Mouse (Mus musculus) megakaryocyte, embryonic 14.5 days (primary cell): ENCODE data around the gene Ccdc174. TPM values are rescaled to one million over a fixed set of nuclear protein-coding genes. Genes with fewer than 3 reads are reported as not detected.
"Not testable (repeated sequence)": the region's sequence is repeated elsewhere in the genome, so short reads cannot be mapped to it uniquely, and the experiment has no call there.

Source experiments
- H3K27me3 ChIP-seq: replicated peaks from 2 replicates; pipeline ENCODE3; 2012; ENCODE audit warnings: inconsistent platforms
- H3K36me3 ChIP-seq: replicated peaks from 2 replicates; pipeline ENCODE3; 2012; ENCODE audit warnings: low read length, inconsistent platforms, mixed read lengths
- H3K4me1 ChIP-seq: 2 replicates; pipeline ENCODE4 v1.6.1; 2012; ENCODE audit warnings: inconsistent platforms
- H3K4me3 ChIP-seq: replicated peaks from 2 replicates; pipeline ENCODE3; 2012; ENCODE audit warnings: moderate library complexity, mild to moderate bottlenecking, inconsistent platforms
- H3K9me3 ChIP-seq: 2 replicates; pipeline ENCODE4 v1.6.1; 2012; ENCODE audit warnings: inconsistent platforms
- FLI1 ChIP-seq: IDR thresholded peaks from 2 replicates; pipeline ENCODE4 v1.6.1; 2012; ENCODE audit warnings: low read length, inconsistent platforms, mixed read lengths
- GATA1 ChIP-seq: IDR thresholded peaks from 3 replicates; pipeline ENCODE4 v1.6.1; 2012; ENCODE audit warnings: mixed read lengths, low read length, inconsistent platforms, borderline replicate concordance
- polyA plus RNA-seq: library from polyadenylated mRNA; stranded (reverse); fragments of >175 nt; gene quantifications from 2 replicates; pipeline ENCODE4 v1.2.3, GENCODE M21; 2012; ENCODE audit warnings: low replicate concordance; ENCODE audit not compliant: insufficient read depth

Ccdc174 gene
- polyA plus RNA-seq, 1 experiment = 6.0 TPM

DNA sequence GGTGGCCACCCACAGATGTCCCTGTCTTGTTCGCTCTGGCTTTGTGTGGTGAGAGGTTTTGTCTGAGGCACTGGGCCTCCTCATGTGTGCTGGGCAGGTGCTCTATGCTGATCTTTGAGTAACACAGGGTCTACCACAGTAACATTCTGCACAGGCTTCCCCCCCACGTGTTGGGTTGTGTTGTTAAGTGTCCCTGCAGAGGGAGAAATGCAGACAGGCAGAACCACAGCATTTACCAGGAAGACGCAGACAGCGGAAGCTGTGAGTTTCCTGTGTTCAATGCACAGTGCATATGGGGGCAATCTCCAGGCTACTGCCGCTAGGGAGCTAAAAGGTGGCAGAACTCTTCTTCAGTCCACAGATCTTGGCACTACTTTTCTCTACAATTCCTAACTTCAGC, 13.3 kb upstream of the Ccdc174 start:
- peaks cover 51% of the 10 kb centered on the region for H3K27me3 ChIP-seq
- peaks cover 25% of the 10 kb centered on the region for H3K4me1 ChIP-seq
- TF ChIP-seq GATA1 (no peak), FLI1 (no peak)
- H3K4me3 ChIP-seq = no peak overlapping the region
- H3K36me3 ChIP-seq = no peaks in the 10 kb centered on the region
- H3K9me3 ChIP-seq = peaks cover 5% of the 10 kb centered on the region

DNA sequence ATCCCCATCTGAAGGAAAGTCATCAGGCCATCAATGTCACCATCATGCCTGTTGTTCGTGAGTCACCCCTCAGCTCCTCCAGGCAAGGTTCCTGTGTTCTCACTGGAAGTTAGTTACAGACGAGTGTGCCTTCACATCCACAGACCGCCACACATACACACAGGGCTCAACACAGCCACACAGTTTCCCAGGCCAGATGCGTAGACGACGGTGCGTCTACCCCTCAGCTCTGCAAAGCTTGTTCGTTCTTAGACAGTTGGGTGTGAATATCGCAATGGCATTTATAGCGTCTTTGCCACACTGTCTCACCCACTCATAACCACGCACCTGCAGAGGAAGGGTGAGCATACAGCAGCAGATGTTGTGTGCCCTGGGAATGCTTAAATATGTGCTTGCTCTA, 12.3 kb upstream of the Ccdc174 start:
- peaks cover 27% of the 10 kb centered on the region for H3K4me1 ChIP-seq
- H3K4me3 ChIP-seq = peak overlapping the region; percentile 6
- TF ChIP-seq FLI1 (no peak), GATA1 (no peak)
- H3K9me3 ChIP-seq = peaks cover 1% of the 10 kb centered on the region
- H3K27me3 ChIP-seq = peaks cover 55% of the 10 kb centered on the region
- H3K36me3 ChIP-seq = no peaks in the 10 kb centered on the region

DNA sequence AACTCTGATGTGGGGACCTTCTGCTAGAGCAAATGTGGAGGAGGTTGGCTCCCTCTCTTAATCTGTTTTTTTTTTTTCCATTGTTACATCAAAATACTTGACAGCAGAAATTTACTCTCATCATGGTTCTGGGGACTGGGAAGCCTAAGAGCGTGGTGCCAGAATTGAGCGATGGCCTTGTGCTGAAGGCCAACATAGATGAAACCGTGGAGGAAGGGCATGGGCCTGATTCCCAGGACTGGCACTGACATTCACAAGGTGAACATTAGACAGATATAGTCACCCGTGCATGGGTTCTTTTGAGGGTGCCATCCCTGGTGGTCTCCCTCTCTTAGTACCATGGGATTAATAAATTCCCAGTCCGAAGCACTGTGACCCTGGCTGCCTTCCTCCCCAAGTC, 9.8 kb upstream of the Ccdc174 start:
- TF ChIP-seq GATA1 = no peak
- TF ChIP-seq FLI1 = no peak
- H3K9me3 ChIP-seq = peaks cover 5% of the 10 kb centered on the region
- no peak overlapping the region for H3K4me3 ChIP-seq
- peaks cover 53% of the 10 kb centered on the region for H3K27me3 ChIP-seq
- no peaks in the 10 kb centered on the region for H3K36me3 ChIP-seq
- peaks cover 38% of the 10 kb centered on the region for H3K4me1 ChIP-seq

DNA sequence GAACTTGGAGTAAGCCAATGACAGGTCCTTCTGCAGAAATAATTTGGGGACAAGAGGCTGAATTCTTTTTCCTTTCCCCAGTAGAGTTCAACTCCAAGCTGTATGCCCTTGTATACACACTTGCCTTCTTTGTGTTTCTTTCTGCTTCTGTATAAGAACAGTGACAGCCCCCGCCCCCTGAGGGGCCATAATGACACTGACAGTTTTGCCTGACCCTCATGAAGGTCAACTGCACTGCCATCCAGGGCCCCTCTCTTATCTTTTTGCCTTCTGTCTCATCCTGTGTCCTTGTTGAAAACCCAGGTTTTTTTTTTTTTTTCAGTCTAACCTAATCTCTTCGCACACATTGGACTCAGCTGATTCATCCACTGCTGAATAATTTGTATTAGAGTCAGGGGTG, 5.1 kb upstream of the Ccdc174 start:
- H3K36me3 ChIP-seq = no peaks in the 10 kb centered on the region
- TF ChIP-seq GATA1 = no peak
- H3K9me3 ChIP-seq = peaks cover 5% of the 10 kb centered on the region
- peaks cover 31% of the 10 kb centered on the region for H3K4me1 ChIP-seq
- H3K4me3 ChIP-seq = no peak overlapping the region
- H3K27me3 ChIP-seq = peaks cover 33% of the 10 kb centered on the region

DNA sequence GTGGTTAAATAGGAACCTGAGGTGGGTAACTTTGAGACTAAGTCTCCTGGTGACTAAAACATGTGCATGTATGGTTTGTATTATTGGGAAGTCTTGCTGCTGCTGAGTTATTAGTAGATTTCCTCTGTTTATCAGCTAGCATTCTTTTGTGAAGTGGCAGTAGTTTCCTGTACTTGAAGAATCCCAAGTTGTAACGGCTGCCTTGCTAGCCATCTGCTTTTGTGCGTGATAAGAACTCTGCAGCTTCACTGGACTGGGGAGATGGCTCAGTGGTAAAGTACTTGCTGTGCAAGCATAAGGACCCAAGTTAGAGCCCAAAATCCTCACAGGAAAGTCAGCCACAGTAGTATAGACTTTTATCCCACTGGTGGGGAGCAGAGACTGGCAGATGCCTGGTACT, 6.0 kb downstream of the Ccdc174 start:
- peaks cover 84% of the 10 kb centered on the region for H3K36me3 ChIP-seq

DNA sequence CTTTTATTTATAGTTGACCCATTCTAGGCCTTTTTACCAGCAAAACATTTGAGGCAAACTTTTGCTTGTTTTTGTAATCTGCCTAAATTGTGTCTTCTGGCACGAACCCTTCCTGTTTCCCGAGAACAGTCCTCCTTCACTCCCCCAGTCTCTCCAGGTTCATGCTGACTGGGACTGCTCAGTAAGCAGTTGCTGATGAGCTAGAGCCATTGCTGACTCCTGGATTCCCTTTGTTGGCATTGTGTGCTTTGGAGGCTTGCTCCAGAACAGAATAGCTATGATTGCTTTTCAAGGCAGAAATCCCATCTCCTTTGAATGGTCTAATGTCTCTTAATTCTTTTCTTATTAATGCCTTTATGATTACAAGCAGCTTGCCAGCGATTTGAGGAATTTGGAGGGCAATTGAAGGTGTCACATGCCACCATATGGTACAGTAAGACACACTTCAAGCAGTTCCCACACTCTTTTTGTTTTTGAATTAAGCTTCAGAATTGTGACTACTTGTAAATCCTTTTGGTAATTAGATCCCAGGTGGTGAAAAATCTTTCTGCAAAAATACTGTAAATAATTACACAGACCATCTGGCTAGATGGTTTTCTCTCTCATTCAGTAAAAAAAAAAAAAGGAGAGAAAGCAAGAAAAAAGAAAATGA, 11.5 kb downstream of the Ccdc174 start:
- Histone ChIP-seq H3K9me3 (no peaks in the 10 kb centered on the region), H3K36me3 (peaks cover 93% of the 10 kb centered on the region), H3K27me3 (no peaks in the 10 kb centered on the region), H3K4me3 (no peak overlapping the region), H3K4me1 (peaks cover 34% of the 10 kb centered on the region)
- TF ChIP-seq FLI1 (no peak), GATA1 (no peak)

More for the DNA sequence above, 6.0 kb downstream of the Ccdc174 start:
- TF ChIP-seq GATA1 = no peak
- no peak for TF ChIP-seq FLI1
- peaks cover 56% of the 10 kb centered on the region for H3K4me1 ChIP-seq
- H3K9me3 ChIP-seq = no peaks in the 10 kb centered on the region
- no peaks in the 10 kb centered on the region for H3K27me3 ChIP-seq
- no peak overlapping the region for H3K4me3 ChIP-seq

DNA sequence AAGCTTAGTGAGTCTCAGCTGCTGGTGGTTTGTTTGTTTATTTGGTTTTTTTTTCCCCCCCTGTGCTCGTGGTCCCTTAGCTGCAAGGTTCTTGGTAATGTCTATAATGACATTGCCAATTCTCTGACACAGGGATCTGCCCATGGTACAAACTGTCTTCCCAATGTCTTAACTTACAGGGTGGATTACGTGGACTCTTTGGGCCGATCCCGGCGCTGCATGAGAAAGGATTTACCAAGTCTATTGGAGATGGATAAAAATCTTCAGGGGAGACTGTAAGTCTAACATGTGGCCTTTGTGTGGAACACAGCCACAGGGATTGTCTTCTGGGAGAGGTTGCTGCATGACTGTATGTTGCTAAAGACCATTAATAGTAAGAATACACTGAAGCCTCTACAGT, 12.8 kb downstream of the Ccdc174 start:
- Histone ChIP-seq H3K27me3 (no peaks in the 10 kb centered on the region), H3K9me3 (no peaks in the 10 kb centered on the region), H3K4me3 (no peak overlapping the region), H3K4me1 (peaks cover 22% of the 10 kb centered on the region), H3K36me3 (peaks cover 93% of the 10 kb centered on the region)
- TF ChIP-seq FLI1 (no peak), GATA1 (no peak)

DNA sequence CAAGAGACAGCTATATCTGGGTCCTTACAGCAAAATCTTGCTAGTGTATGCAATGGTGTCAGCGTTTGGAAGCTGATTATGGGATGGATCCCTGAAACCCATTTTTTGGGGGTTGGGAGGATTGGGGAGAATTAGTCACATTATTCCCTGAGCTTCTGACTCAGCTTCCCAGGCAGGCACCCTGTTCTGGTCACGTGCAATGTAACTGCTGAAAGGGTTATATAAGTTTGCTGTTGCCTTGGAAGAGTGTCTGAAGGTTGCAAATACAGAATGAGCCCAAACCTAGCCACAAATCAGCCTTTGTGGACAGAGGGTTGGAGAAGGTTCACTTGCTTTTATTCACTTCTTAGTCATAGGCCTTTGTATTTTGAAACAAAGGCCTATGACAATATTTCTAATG, 13.9 kb downstream of the Ccdc174 start:
- Histone ChIP-seq H3K4me1 (peaks cover 13% of the 10 kb centered on the region), H3K4me3 (no peak overlapping the region), H3K9me3 (no peaks in the 10 kb centered on the region), H3K36me3 (peaks cover 89% of the 10 kb centered on the region), H3K27me3 (no peaks in the 10 kb centered on the region)
- TF ChIP-seq FLI1 = no peak
- no peak for TF ChIP-seq GATA1

DNA sequence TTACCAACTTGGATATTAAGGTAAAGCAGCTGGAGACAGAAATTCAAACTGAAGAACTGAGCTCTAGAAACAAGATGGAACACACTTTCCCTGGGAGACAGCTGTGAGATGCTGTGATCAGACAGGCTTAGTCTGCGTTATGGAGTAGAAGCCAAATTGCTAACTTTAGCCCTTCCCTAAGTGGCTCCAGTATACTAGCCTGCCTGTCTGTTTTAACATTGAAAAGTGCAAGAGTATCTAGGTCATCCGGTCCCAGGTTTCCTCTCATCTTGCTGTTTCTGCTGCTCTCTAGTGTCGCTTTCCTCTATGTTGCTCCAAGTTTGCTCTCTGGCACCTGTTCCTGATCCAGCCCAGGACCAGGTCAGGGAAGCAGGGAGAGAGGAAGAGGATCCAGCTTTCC, 18.9 kb downstream of the Ccdc174 start:
- peaks cover 7% of the 10 kb centered on the region for H3K4me1 ChIP-seq
- no peak overlapping the region for H3K4me3 ChIP-seq
- no peaks in the 10 kb centered on the region for H3K9me3 ChIP-seq
- H3K27me3 ChIP-seq = no peaks in the 10 kb centered on the region
- no peak for TF ChIP-seq GATA1
- TF ChIP-seq FLI1 = no peak
- peaks cover 96% of the 10 kb centered on the region for H3K36me3 ChIP-seq

DNA sequence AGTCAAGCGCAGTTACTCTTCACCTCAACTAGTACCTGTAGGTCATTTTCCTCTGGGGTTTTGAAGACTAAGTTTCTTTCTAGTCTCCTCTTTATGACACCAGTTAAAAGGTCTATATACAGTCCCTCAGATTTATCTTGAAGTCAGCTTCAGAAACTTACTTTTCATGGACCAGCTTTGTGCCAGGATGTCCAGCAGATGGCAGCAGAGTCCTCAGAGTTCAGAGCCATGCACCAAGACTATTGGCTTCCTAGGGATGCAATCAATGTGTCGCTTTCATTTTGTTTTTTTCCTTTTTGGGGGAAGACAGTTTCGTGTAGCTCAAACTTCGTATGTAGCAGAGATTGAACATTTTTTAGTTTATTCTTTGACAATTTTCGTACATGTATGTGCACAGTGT, 23.7 kb downstream of the Ccdc174 start:
- H3K9me3 ChIP-seq = no peaks in the 10 kb centered on the region
- TF ChIP-seq FLI1 (no peak), GATA1 (no peak)
- no peaks in the 10 kb centered on the region for H3K4me1 ChIP-seq
- H3K36me3 ChIP-seq = peaks cover 74% of the 10 kb centered on the region
- H3K4me3 ChIP-seq = no peak overlapping the region
- no peaks in the 10 kb centered on the region for H3K27me3 ChIP-seq

DNA sequence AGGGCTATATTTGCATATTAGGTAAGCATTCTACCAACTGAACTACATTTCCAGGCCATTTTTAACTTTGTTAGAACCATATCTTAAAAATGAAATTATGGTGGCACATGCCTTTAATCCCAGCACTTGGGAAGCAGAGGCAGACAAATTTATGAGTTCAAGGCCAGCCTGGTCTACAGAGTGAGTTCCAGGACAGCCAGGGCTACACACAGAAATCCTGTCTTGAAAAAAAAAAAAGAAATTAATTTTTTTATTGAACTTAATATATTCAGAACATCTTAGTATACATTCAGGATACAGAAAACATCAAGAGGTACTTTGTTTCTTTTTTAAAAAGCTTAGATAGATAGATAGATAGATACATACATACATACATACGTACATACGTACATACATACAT, 24.7 kb downstream of the Ccdc174 start, which contains the start of gene 4930590J08Rik:
Gene 4930590J08Rik, plus strand, starts transcription at position 301 of the 400 bp plus-strand sequence.
- not testable (repeated sequence) for H3K4me1 ChIP-seq, H3K9me3 ChIP-seq, H3K4me3 ChIP-seq, H3K27me3 ChIP-seq
- H3K36me3 ChIP-seq = peaks cover 64% of the 10 kb centered on the region
